Mouse (Mus musculus): ENCODE data around the gene Slc6a12. TPM values are rescaled to one million over a fixed set of nuclear protein-coding genes. Genes with fewer than 3 reads are reported as not detected.

The Slc6a12 gene
- total RNA-seq, 2 experiments from 2014 or later: 1.7 TPM

GRCm38 (mm10) chr6:121402661-121403244 lies 59.9 kb downstream of the Slc6a12 start:
- DNase-seq (ENCODE audit: extremely low spot score in 1 of 2, low spot score in 1 of 2): no peak

DNA sequence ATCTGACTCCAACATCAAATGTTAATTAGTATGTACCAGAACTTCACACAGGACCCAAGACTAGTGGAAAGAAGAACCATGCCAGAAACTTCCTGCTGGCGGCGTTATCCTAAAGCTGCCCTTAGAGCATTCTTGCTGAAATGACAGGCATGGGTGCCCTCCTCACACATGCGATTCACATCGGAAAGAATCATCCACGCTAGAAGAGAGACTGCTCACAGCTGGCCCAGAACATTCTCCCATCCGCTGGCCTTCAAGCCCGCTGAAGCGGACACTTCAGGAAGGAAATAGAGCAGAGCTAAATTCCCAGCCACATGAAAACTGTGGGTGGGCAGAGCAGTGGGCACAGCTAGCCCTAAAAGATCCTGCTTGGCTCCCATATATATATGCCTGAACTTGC lies 62.4 kb downstream of the Slc6a12 start:
- DNase-seq (ENCODE audit: extremely low spot score in 1 of 2, low spot score in 1 of 2): no peak

GRCm38 (mm10) chr6:121407571-121408011 lies 64.7 kb downstream of the Slc6a12 start:
- DNase-seq (ENCODE audit: extremely low spot score in 1 of 2, low spot score in 1 of 2): no peak

DNA sequence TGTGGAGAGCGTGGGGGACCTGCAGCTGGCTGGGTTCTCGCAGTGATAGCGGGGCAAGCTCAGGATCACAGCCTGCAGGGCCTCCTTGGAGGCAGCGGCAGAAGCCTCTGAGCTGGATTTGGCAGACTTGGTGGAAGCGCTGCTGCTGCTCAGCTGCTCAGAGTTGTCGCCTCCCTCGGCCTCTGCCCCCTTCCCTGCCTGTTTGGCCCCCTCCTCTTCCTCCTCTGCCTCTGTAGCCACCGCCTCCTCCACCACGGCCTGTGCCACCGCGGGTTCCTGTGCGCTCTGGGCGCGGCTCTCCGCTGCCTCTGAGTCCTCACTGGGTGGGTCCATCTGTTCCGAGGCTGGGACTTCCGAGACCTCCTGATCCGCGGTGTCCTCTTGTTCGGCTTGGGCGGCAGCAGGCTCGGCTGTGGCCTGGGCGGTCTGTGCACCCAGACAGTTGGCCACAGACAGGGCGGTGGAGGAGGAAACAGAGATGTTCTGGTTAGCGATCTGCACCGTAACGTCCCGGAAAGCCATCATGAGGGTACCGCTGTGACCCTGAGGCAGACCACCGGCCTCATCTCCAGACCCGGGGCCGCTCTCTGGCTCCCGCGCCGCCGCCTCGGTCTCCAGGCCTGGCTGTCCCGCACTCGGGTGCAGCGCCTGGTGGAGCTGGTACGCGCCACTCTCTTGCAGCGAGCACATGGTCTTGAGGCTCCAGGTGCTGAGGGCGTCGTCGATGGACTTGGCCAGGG lies 69.9 kb downstream of the Slc6a12 start:
- DNase-seq (ENCODE audit: extremely low spot score in 1 of 2, low spot score in 1 of 2): no peak

Small RNAs within 50 kb of the gene (microRNA-seq; reads per million reads assigned to microRNA genes)
- gene Gm24855: 0 reads per million in 2 experiments

Other genes with a start within 250 kb of the Slc6a12 start
- gene Mical3, start 212.1 kb upstream of the Slc6a12 start, total RNA-seq (2021): 10 to 100 TPM; 75.0 to 88.0 TPM
- 10 to 100 TPM; 11.0 to 11.9 TPM for gene Pex26, start 159.4 kb upstream of the Slc6a12 start, total RNA-seq (2021)
- 1 to 10 TPM; 4.3 to 5.3 TPM for gene Tuba8, start 132.4 kb upstream of the Slc6a12 start, total RNA-seq (2021)
- gene Usp18, start 97.2 kb upstream of the Slc6a12 start, total RNA-seq (2021): under 1 TPM; 0.26 to 0.30 TPM
- gene Slc6a13, start 42.8 kb upstream of the Slc6a12 start, total RNA-seq (2021): 1 to 10 TPM; 7.4 to 8.5 TPM
- gene Iqsec3, start 130.6 kb downstream of the Slc6a12 start, total RNA-seq (2021): 100 to 1,000 TPM; 109 to 129 TPM